Mouse (Mus musculus) intestine, embryonic 16.5 days (tissue): ENCODE measurements around the gene Wdr76. TPM values are rescaled to one million over a fixed set of nuclear protein-coding genes. Genes with fewer than 3 reads are reported as not detected.
"Not testable (repeated sequence)": the region's sequence is repeated elsewhere in the genome, so short reads cannot be mapped to it uniquely, and the experiment has no call there.

Experiments used
- ATAC-seq: fragments of 200-750 bp; cut with Nextera tagmentation; 2 replicates; pipeline ENCODE4 v1.8.0; 2017; ENCODE audit warnings: moderate TSS enrichment, moderate library complexity
- H3K27ac ChIP-seq: fragments of 300-500 bp; sonication (generic); 2 replicates; pipeline ENCODE4 v1.5.1; 2014; ENCODE audit warnings: mild to moderate bottlenecking, low read length
- H3K27me3 ChIP-seq: fragments of 300-500 bp; sonication (generic); replicated peaks from 2 replicates; pipeline ENCODE4 v1.6.1; 2014; ENCODE audit warnings: low read length, control low read depth, mixed read lengths; ENCODE audit not compliant: control insufficient read depth, insufficient read depth
- H3K36me3 ChIP-seq: fragments of 300-500 bp; sonication (generic); 2 replicates; pipeline ENCODE4 v1.6.1; 2014; ENCODE audit warnings: low read length, control low read depth; ENCODE audit not compliant: control insufficient read depth, insufficient read depth
- H3K4me1 ChIP-seq: fragments of 300-500 bp; sonication (generic); 2 replicates; pipeline ENCODE4 v1.6.1; 2014; ENCODE audit warnings: low read length, control low read depth, mixed read lengths; ENCODE audit not compliant: control insufficient read depth, insufficient read depth
- H3K4me2 ChIP-seq: fragments of 300-500 bp; sonication (generic); 2 replicates; pipeline ENCODE4 v1.6.1; 2014; ENCODE audit warnings: low read depth, low read length, control low read depth
- H3K4me3 ChIP-seq: fragments of 300-500 bp; sonication (generic); 2 replicates; pipeline ENCODE4 v1.5.1; 2014; ENCODE audit warnings: mild to moderate bottlenecking, low read length
- H3K9ac ChIP-seq: fragments of 300-500 bp; sonication (generic); 2 replicates; pipeline ENCODE4 v1.6.1; 2014; ENCODE audit warnings: low read depth, low read length
- H3K9me3 ChIP-seq: fragments of 300-500 bp; sonication (generic); 2 replicates; pipeline ENCODE4 v1.6.1; 2016; ENCODE audit warnings: low read length, control low read depth; ENCODE audit not compliant: control insufficient read depth
- WGBS: fragments of 180-500 bp; shearing (Covaris S2); extraction: QIAGEN DNeasy Blood & Tissue Kit; methylation state at CpG from one replicate; pipeline ENCODE4 v1.1.7; 2014; 5-methylcytosine and 5-hydroxymethylcytosine counted together
- polyA plus RNA-seq: library from polyadenylated mRNA; unstranded; fragments of >200 nt; fragmentation: Nextera tagmentation; extraction: Ambion mirVana; gene quantifications from 2 replicates; pipeline ENCODE4 v1.2.1, GENCODE M21; 2015

Wdr76 gene
- polyA plus RNA-seq = 4.8 and 5.0 TPM in 2 replicates

- Histone ChIP-seq H3K4me3 (peak within 1 kb of the TSS; percentile 56), H3K9ac (peak within 1 kb of the TSS; percentile 68), H3K4me2 (peak within 1 kb of the TSS; percentile 67)
- H3K27me3 ChIP-seq, H3K9me3 ChIP-seq, H3K4me1 ChIP-seq, H3K27ac ChIP-seq, H3K36me3 ChIP-seq: not testable (repeated sequence)
- 4% methylated on average over 40 of the region's 42 CpGs for WGBS
- ATAC-seq = peak; percentile 95
These were observed at the start of gene Wdr76, which contains the start of gene Mfap1a for GRCm38 (mm10) chr2:121505942-121506882. Gene Wdr76, plus strand, starts transcription at chr2:121506723. Gene Mfap1a, minus strand, starts transcription at chr2:121506665.

DNA sequence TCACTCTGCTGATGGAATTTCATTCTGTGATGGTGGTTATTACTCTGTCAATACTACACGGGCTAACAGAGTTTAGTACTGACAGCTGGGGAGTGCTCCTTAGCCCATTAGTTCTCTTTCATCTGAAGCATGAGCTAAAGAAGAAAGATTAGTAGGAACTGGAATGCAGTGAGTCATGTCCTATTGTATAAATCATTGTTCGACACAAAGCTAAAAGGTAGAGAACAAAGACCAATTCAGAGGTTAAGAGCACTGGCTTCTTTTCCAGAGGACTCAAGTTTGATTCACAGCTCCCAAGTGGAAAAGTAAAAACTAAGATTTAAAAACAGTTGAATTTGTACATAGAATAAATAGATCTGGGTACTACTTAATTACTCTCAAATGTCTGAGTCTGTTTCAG lies 46.5 kb upstream of the Wdr76 start:
- H3K36me3 ChIP-seq = 0 out of 2 replicates have a peak, but pooled peaks cover 3% of the 10 kb centered on the region
- no peaks in the 10 kb centered on the region for H3K27me3 ChIP-seq
- 59% methylated on average over 2 of the region's 2 CpGs for WGBS
- no peak overlapping the region for H3K9ac ChIP-seq
- no peak overlapping the region for H3K27ac ChIP-seq
- no peaks in the 10 kb centered on the region for H3K9me3 ChIP-seq
- ATAC-seq = no peak
- H3K4me3 ChIP-seq = no peak overlapping the region
- no peak overlapping the region for H3K4me2 ChIP-seq
- H3K4me1 ChIP-seq = peaks cover 7% of the 10 kb centered on the region

- not testable (repeated sequence) for H3K9ac ChIP-seq, H3K4me3 ChIP-seq, H3K9me3 ChIP-seq, H3K4me1 ChIP-seq, H3K27ac ChIP-seq, H3K36me3 ChIP-seq, H3K4me2 ChIP-seq, H3K27me3 ChIP-seq, ATAC-seq
- 80% methylated on average over 1 of the region's 6 CpGs for WGBS
These were observed 37.5 kb upstream of the Wdr76 start for GRCm38 (mm10) chr2:121468982-121469381.

DNA sequence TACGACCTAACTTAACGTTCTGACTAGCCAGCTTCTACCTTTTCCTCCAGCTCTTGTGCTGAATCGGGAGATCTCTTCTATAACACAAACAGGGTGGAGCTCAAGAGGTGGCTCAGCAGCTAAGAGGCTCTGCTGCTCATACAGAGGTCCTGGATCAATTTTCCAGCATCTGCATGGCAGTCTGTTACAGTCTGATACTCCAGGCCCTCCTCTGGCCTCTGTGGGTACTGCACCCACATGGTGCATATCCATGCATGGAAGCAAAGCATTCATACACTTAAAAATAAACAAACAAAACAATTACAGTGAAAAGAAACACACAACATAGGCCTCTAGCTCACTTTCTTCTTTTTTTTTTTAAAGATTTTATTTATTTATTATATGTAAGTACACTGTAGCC lies 33.7 kb upstream of the Wdr76 start:
- not testable (repeated sequence) for ATAC-seq, H3K9ac ChIP-seq, H3K27ac ChIP-seq, H3K4me3 ChIP-seq, H3K4me1 ChIP-seq, H3K27me3 ChIP-seq, H3K9me3 ChIP-seq, H3K36me3 ChIP-seq, H3K4me2 ChIP-seq
- WGBS = 96% methylated on average over 3 of the region's 3 CpGs

DNA sequence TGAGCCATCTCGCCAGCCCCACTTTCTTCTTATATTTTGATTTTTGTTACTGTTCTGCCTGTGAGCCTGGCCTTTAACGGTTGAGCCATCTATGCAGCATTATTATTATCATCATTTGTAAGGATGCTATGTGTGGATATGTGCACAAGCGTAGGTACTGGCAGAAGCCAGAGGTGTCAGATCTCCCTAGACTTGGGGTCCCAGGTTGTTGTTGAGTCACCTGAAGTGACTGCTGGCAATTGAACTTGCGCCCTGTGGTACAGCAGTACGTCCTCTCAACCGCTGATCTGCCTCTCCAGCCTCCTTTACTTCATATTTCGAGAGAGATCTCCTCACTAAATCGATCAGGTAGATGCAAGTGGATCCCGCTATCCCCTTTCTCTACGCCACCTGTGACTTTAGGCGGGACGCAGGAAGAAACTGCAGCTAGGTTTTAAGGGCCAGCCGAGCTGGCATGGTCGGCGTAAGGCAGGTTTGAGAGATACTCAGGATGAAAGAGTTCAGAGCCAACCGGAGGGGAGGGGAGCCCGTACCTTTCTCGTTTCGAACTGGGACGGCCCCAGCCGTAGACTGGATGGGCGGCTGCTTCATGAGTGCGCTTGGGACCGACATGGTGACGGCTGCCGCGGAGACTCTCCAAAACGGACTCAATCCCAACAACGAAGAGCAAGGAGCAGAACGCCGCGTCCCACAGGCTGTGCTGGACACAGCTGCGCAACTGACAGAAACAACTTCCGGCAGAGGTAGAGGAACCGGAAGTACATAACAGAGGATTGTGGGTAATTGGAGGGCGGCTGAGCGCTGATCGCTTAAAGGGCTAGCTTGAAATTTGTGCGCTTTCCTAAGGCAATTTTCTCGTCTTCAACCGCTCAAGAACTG lies 33.0 kb upstream of the Wdr76 start, which contains the start of gene Mfap1b:
Mfap1b (minus strand) TSS at position 767 of the 879 bp plus-strand sequence.
- H3K9ac ChIP-seq = peak within 1 kb of the TSS; percentile 73
- H3K27me3 ChIP-seq, H3K9me3 ChIP-seq, H3K36me3 ChIP-seq, H3K4me1 ChIP-seq: not testable (repeated sequence)
- H3K4me2 ChIP-seq = peak within 1 kb of the TSS; percentile 62
- peak; percentile 97 for ATAC-seq
- WGBS = 3% methylated on average over 37 of the region's 41 CpGs
- 0 out of 2 replicates have a peak within 1 kb of the TSS, but pooled peaks have one; percentile 33 for H3K27ac ChIP-seq
- H3K4me3 ChIP-seq = peak within 1 kb of the TSS; percentile 63

- H3K9me3 ChIP-seq = no peaks in the 10 kb centered on the region
- H3K27ac ChIP-seq = 0 out of 2 replicates have a peak overlapping the region, but pooled peaks have one; percentile 33
- peak overlapping the region; percentile 62 for H3K4me2 ChIP-seq
- H3K9ac ChIP-seq = peak overlapping the region; percentile 73
- H3K4me1 ChIP-seq = 0 out of 2 replicates have a peak, but pooled peaks cover 2% of the 10 kb centered on the region
- no peak; the same call in 1 of the 2 replicates for ATAC-seq
- H3K36me3 ChIP-seq = no peaks in the 10 kb centered on the region
- 32% methylated on average over 8 of the region's 8 CpGs for WGBS
- no peaks in the 10 kb centered on the region for H3K27me3 ChIP-seq
- H3K4me3 ChIP-seq = peak overlapping the region; percentile 63
These were observed 32.4 kb upstream of the Wdr76 start for GRCm38 (mm10) chr2:121474180-121474535.

DNA sequence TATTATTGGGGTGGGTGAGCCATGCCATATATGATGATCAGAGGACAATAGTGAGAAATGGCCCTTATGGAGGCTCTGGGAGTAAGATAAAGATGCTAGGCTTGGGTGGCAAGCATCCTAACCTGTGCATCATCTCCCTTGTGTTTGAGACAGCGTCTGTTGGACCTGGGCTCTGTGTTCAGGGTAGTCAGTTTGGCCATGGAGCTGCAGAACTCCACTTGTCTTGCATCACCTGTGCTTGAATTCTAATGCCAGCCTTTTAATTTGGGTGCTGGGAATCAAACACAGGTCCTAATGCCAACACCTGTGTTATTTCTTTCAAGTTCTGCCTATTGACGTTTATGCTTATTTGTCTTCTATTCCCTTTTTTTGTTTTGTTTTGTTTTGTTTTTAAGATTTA lies 31.2 kb upstream of the Wdr76 start:
- not testable (repeated sequence) for ATAC-seq, H3K9me3 ChIP-seq, H3K4me1 ChIP-seq

GRCm38 (mm10) chr2:121477491-121478266 lies 28.8 kb upstream of the Wdr76 start:
- Histone ChIP-seq H3K4me1 (0 out of 2 replicates have a peak, but pooled peaks cover 2% of the 10 kb centered on the region), H3K4me2 (no peak overlapping the region), H3K27me3 (no peaks in the 10 kb centered on the region), H3K9me3 (no peaks in the 10 kb centered on the region), H3K27ac (no peak overlapping the region), H3K9ac (no peak overlapping the region), H3K4me3 (no peak overlapping the region), H3K36me3 (no peaks in the 10 kb centered on the region)
- ATAC-seq = no peak
- 80% methylated on average over 3 of the region's 3 CpGs for WGBS

More for the DNA sequence above, 31.2 kb upstream of the Wdr76 start:
- WGBS = 92% methylated on average over 2 of the region's 2 CpGs
- not testable (repeated sequence) for H3K27ac ChIP-seq, H3K27me3 ChIP-seq, H3K36me3 ChIP-seq, H3K4me3 ChIP-seq, H3K4me2 ChIP-seq, H3K9ac ChIP-seq
